Mouse (Mus musculus): ENCODE measurements around the gene Lad1.

Gene Lad1

GRCm38 (mm10) chr1:135818481-135819086, at the start of gene Lad1:
Gene Lad1 (plus strand): TSS chr1:135818598.
- DNase-seq (ENCODE audit: low spot score) = no peak

DNA sequence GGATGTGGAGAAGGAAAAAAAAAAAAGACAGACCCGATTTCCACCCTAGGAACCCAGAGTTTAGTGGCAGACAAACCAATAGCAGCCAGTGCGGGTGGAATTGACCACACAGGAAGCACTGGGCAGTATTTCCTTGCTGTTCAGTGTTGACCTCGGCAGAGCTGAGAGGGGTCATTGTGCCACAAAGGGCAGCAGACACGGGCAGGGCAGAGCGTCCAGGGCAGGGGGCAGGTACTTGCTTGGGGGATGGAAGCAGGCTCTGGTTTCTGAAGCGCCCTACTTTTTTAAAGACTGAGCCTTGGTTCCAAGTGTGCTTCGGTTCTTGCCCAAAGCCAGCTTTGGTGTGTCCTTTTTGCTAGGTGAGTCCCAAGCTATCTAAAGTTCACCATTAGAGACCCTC, 48.2 kb upstream of the Lad1 start:
- DNase-seq (ENCODE audit: low spot score) = no peak

- no peak for DNase-seq (ENCODE audit: low spot score)
Measured at GRCm38 (mm10) chr1:135770896-135771572, 47.4 kb upstream of the Lad1 start.

- DNase-seq (ENCODE audit: low spot score) = no peak
Measured at GRCm38 (mm10) chr1:135771573-135771970, 46.8 kb upstream of the Lad1 start.

GRCm38 (mm10) chr1:135776596-135776995, 41.8 kb upstream of the Lad1 start:
- DNase-seq (ENCODE audit: low spot score) = no peak

- no peak for DNase-seq (ENCODE audit: low spot score)
Measured at GRCm38 (mm10) chr1:135777046-135777445, 41.4 kb upstream of the Lad1 start.

DNA sequence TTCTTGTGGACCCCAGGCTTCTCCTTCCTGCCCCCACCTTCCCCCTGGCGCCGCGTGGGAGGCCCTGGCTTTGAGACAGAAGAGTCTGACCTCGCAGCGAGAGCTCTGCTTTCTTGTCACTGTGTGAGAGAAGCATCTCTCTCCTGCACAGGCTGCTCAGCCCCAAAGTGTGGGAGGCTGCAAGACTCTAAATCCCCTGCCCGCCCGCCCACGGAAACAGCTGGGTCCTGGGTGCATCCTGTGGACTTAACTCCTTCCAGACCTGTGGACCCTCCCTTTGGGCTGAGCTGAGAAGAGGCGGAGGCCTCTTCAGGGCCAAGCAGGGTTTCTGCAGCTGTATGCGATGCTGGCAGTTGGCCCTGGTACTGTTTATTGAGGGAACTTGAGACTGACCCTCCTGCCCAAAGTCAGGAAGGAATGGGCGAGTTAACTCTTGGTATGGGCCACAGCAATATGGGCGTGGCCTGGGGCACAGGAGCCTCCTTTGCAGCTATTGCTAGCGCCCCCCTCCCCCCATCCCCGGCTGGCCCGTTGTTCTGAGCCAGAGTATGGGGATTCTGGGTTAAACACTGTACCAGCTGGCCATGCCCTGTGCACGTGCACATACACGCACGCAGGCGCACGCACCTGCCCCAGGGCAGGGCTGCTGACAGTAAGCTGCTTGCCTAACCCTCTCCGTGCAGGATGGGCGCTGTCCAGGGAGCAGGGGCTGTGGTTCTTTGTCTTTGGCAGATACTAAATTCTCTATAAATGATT, 39.4 kb upstream of the Lad1 start, which contains the start of gene Tnni1:
Tnni1 (plus strand) TSS at position 655 of the 756 bp plus-strand sequence.
- DNase-seq (ENCODE audit: low spot score) = no peak

DNA sequence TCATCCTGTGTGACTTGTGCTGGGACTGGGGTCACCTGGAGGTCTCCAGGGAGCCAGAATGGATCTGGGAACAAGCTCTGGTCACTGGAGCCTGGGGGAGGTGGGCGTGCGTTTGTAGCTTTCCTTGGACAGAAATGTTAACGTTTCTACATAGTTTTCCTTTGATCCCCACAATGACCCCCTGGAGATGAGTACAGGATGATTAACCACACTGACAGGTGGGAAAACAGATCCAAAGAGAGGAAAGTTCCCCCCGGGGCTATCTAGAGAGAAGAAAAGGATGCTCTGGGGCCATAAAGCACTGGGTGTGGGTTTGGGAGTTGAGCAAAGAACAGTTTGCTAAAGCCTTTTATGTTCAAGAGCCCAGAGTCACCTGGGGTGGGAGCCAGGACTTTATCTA, 37.7 kb upstream of the Lad1 start:
- no peak for DNase-seq (ENCODE audit: low spot score)

DNA sequence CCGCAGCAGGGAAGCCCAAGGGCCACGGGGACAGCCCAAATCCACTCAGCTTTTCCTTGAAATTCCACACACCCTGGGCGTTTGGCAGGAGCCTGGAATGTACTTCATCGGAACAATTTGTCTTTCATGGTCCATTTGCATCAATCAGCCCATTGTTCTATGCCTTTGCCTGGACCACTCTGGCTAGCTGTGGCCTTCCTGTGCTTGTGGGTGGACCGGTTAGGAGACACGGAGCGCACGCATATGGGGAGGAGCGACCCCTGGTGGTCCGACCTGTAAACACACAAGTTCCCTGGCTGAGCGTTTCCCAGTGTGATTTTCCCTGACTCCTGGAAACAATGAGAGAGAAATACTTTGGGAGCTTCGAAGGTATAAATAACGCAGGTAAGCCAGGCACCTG, 37.2 kb upstream of the Lad1 start:
- DNase-seq (ENCODE audit: low spot score) = peak; percentile 58

DNA sequence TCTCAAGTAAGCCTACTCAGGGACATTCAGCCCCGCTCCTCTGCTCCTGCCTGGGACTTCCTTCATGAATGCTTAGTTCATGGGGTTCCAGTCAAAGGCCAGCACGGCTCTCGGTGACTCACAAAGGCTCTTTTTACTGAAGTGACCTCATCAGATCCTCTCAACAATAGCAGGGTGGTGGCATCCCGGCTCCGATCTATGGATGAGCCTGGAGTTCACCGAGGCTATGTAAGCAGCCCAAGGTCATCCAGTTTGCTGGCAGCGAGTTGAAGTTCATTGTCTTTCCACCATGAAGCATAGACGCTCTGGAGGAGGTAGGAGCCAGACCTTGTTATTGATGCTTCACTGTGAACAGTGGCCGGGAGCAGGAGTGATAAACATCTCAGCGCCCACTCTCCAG, 35.6 kb upstream of the Lad1 start:
- DNase-seq (ENCODE audit: low spot score) = peak; percentile 59

DNA sequence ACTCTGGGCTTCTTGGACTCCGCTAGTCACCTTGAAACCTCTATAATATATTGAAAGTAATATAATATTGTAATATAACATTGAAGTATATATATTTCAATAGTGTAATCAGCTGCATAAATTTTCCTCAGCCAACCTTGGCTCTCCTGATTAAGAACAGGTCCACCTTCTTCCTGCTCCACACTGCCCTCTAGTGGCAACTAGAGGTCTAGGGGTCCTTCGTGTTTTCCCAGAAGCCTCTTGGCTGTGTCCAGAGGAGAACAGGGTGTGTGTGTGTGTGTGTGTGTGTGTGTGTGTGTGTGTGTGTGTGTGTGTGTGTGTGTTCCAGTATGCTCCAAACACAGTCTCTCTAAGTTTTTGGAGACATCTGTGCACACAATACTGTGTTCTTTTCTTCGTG, 30.6 kb upstream of the Lad1 start:
- no peak for DNase-seq (ENCODE audit: low spot score)

- DNase-seq (ENCODE audit: low spot score) = no peak
Measured at GRCm38 (mm10) chr1:135788708-135789107, 29.7 kb upstream of the Lad1 start.

DNA sequence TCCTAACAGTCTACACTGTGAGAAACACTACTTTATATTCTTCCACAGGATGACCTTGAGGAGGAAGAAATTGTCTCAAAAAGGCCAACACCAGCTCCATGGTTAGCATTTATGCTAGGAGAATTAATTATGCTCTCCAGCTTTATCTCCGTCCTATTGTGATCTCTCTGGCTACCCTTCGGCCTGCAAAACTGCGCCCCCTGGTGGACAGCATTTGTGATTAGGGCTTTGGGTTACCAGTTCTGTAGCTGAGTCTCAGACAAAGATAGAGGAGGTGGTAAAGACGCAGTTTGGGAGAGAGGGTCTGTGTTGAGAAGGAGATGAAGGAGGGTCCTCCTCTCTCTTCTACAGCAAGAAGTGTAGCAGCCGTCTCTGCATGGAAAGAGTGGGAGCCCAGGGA, 28.6 kb upstream of the Lad1 start:
- DNase-seq (ENCODE audit: low spot score) = no peak

- no peak for DNase-seq (ENCODE audit: low spot score)
Measured at GRCm38 (mm10) chr1:135792143-135792939, 26.1 kb upstream of the Lad1 start.

DNA sequence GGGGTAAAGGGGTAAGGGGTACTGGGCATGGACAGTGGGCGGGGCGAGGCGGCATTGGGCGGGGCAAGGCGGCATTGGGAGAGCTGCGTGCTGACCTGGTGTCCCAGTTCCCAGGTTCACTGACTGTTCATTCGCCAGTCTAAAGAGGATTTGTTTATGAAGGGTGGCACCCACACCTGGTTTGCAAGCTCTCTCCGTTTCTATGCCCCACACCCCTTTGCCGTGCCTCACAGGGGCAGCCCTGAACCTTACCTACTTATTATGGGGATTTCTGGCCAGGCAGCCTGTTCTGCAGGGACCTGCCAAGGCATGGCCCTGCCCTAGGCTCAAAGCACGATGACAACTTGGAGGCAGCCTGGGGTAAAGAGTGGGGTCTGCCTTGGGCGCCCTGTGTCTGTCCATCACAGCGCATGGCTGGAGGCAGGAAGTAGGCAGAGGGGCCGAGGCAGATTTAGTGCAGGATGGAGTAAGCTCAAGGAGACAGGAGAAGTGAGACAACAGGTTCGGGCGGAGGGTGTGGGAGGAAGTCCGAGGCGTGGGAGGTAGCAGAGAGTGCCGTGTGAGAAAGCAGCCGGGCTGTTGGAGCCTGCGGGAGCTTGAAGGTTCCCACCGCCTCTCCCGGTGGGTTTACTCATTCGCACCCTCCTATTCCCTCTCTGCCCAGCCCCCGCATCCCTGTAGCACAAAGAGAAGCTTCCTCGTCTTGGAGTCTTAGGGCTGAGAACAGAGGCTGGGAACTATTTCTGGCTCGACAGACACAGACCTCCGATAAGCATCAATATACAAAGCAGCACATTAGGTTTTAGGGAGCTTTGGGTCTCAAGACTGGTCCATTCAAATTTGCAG, 24.8 kb upstream of the Lad1 start:
- DNase-seq (ENCODE audit: low spot score) = peak; percentile 36

GRCm38 (mm10) chr1:135794216-135795134, 23.9 kb upstream of the Lad1 start:
- DNase-seq (ENCODE audit: low spot score) = no peak

- no peak for DNase-seq (ENCODE audit: low spot score)
Measured at GRCm38 (mm10) chr1:135798492-135798891, 19.9 kb upstream of the Lad1 start.

DNA sequence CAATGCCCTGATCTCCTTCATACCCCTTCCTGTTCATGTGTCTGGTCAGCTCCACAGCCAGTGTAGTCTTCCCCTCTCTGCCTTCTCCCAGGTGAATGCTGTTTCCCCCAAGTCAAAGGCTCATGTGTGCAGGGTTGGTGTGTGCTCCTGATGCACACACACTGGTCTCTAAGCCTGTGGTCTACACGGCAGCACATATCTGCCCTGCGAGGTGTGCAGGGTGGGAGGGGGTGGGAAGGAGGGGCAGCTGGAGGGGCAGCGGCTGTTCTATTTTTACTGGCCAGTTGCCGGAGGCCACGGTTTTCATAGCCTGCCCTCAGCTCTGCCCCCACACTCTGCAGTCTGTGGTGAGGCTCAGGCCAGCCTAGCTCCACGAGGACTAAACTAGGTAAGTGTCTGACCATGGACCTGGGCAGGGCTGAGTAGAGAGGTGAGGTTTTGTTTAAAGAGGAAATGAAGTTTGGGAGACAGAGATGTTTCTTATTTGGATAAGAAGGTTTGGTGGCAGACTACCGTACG, 19.2 kb upstream of the Lad1 start:
- DNase-seq (ENCODE audit: low spot score) = no peak

DNA sequence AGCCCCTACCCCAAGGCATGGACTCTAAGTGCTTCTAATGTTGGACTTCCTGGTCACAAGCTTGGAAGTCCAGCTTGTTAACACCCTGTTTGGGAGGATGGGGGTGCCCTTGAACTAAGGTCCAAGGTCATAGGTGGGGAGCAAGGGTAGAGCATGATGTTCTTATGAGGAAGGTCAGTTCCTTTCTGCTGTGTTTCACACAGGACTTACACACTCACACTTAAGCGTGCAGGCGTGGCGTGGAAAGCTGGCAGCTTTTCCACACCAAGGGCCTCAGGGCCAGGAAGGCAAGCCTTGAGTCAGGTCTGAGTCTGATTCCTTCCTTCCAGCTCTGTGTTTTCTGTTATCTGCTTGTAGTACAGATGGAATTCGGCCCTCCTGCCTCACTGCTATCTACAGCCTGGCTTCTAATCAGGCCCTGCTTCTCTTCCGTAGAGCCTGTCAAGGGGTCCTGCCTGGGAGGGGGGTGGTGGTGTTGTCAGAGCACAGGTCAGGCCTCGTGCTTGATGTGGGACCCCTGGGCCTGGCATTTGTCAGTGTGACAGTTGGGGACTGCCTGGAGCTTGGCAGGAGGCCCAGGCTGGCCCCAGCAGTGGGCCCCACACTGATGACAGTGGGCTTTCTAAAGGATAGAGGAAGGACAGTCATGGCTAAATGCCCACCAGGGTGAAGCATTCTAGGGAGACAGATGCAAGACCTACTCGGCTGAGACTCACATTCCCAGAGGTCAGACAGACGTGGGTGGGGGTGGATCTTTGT, 18.0 kb upstream of the Lad1 start:
- no peak for DNase-seq (ENCODE audit: low spot score)

All from left cerebral cortex, adult 11 months (tissue).